Mouse (Mus musculus): ENCODE measurements around the gene Ctdsp1.

Gene Ctdsp1

GRCm38 (mm10) chr1:74444538-74444937 is 53.2 kb downstream of the Ctdsp1 start:
- no peak for DNase-seq (ENCODE audit: low spot score in 2 of 2)
